Mouse (Mus musculus): ENCODE data around the gene Tas2r124. TPM values are rescaled to one million over a fixed set of nuclear protein-coding genes. Genes with fewer than 3 reads are reported as not detected.
A peak's percentile ranks its signal among the peaks of the same experiment; 100 is the strongest.

The Tas2r124 gene
- not detected in 2 replicates for polyA plus RNA-seq (2012; rRNA removed)

- no peak for DNase-seq (ENCODE audit: extremely low spot score in 1 of 2, low spot score in 1 of 2)
Observed at GRCm38 (mm10) chr6:132754430-132754829, at the start of gene Tas2r124. TSS of gene Tas2r124 (plus strand) at chr6:132754730.

- no peak for DNase-seq (ENCODE audit: extremely low spot score in 1 of 2, low spot score in 1 of 2)
Observed at GRCm38 (mm10) chr6:132711828-132712227, 42.7 kb upstream of the Tas2r124 start, which contains the start of gene Tas2r122. TSS of gene Tas2r122 (minus strand) at chr6:132711928.

- no peak for DNase-seq (ENCODE audit: extremely low spot score in 1 of 2, low spot score in 1 of 2)
Observed at GRCm38 (mm10) chr6:132737935-132738334, 16.6 kb upstream of the Tas2r124 start, which contains the start of gene Tas2r115. TSS of gene Tas2r115 (minus strand) at chr6:132738035.

- peak in 1 of 2 experiments; percentile 6 for DNase-seq (ENCODE audit: extremely low spot score in 1 of 2, low spot score in 1 of 2)
Observed at GRCm38 (mm10) chr6:132750206-132750605, 4.3 kb upstream of the Tas2r124 start.

- DNase-seq (ENCODE audit: extremely low spot score in 1 of 2, low spot score in 1 of 2), result no peak
Observed at GRCm38 (mm10) chr6:132761831-132762230, 7.3 kb downstream of the Tas2r124 start, which contains the start of gene Tas2r102. TSS of gene Tas2r102 (plus strand) at chr6:132762131.

- no peak for DNase-seq (ENCODE audit: extremely low spot score in 1 of 2, low spot score in 1 of 2)
Observed at GRCm38 (mm10) chr6:132778062-132778461, 23.5 kb downstream of the Tas2r124 start, which contains the start of gene Tas2r136. TSS of gene Tas2r136 (minus strand) at chr6:132778162.

- no peak for DNase-seq (ENCODE audit: extremely low spot score in 1 of 2, low spot score in 1 of 2)
Observed at GRCm38 (mm10) chr6:132795393-132795792, 40.9 kb downstream of the Tas2r124 start.

- no peak for DNase-seq (ENCODE audit: extremely low spot score in 1 of 2, low spot score in 1 of 2)
Observed at GRCm38 (mm10) chr6:132802518-132802917, 48.0 kb downstream of the Tas2r124 start, which contains the start of gene Tas2r117. TSS of gene Tas2r117 (plus strand) at chr6:132802818.

Other genes starting within 250 kb of the Tas2r124 start
- not detected in 2 replicates for gene Prh1, start 184.9 kb upstream of the Tas2r124 start, polyA plus RNA-seq (2012; rRNA removed)
- gene Prp2, start 158.8 kb upstream of the Tas2r124 start, polyA plus RNA-seq (2012; rRNA removed), result not detected in 2 replicates
- gene A630073D07Rik, start 103.2 kb upstream of the Tas2r124 start, polyA plus RNA-seq (2012; rRNA removed), result not detected in 2 replicates
- gene Tas2r120, start 97.8 kb upstream of the Tas2r124 start, polyA plus RNA-seq (2012; rRNA removed), result not detected in 2 replicates
- gene Tas2r121, start 53.7 kb upstream of the Tas2r124 start, polyA plus RNA-seq (2012; rRNA removed), result not detected in 2 replicates
- not detected in 2 replicates for gene Tas2r122, start 42.8 kb upstream of the Tas2r124 start, polyA plus RNA-seq (2012; rRNA removed)
- gene Tas2r115, start 16.7 kb upstream of the Tas2r124 start, polyA plus RNA-seq (2012; rRNA removed), result not detected in 2 replicates
- gene Tas2r102, start 7.4 kb downstream of the Tas2r124 start, polyA plus RNA-seq (2012; rRNA removed), result not detected in 2 replicates
- gene Tas2r136, start 23.4 kb downstream of the Tas2r124 start, polyA plus RNA-seq (2012; rRNA removed), result not detected in 2 replicates
- not detected in 2 replicates for gene Tas2r117, start 48.1 kb downstream of the Tas2r124 start, polyA plus RNA-seq (2012; rRNA removed)
- gene Tas2r123, start 92.4 kb downstream of the Tas2r124 start, polyA plus RNA-seq (2012; rRNA removed), result not detected in 2 replicates
- not detected in 2 replicates for gene Tas2r116, start 100.7 kb downstream of the Tas2r124 start, polyA plus RNA-seq (2012; rRNA removed)
- not detected in 2 replicates for gene Tas2r110, start 113.3 kb downstream of the Tas2r124 start, polyA plus RNA-seq (2012; rRNA removed)
- not detected in 2 replicates for gene Tas2r113, start 138.3 kb downstream of the Tas2r124 start, polyA plus RNA-seq (2012; rRNA removed)
- gene Tas2r125, start 154.9 kb downstream of the Tas2r124 start, polyA plus RNA-seq (2012; rRNA removed), result not detected in 2 replicates
- gene Tas2r129, start 196.4 kb downstream of the Tas2r124 start, polyA plus RNA-seq (2012; rRNA removed), result not detected in 2 replicates
- not detected in 2 replicates for gene Tas2r131, start 203.2 kb downstream of the Tas2r124 start, polyA plus RNA-seq (2012; rRNA removed)
- gene Tas2r109, start 226.2 kb downstream of the Tas2r124 start, polyA plus RNA-seq (2012; rRNA removed), result not detected in 2 replicates

Measured in frontal cortex, adult 2 months (tissue).